Mouse (Mus musculus) ES-Bruce4 (cell line): ENCODE results near the gene Slc7a8. TPM values are rescaled to one million over a fixed set of nuclear protein-coding genes. Genes with fewer than 3 reads are reported as not detected.
"Not testable (repeated sequence)": the region's sequence is repeated elsewhere in the genome, so short reads cannot be mapped to it uniquely, and the experiment has no call there.

Experiments
- H3K27ac ChIP-seq: 2 replicates; pipeline ENCODE4 v1.5.1; 2012; ENCODE audit warnings: low read length, inconsistent platforms; ENCODE audit not compliant: insufficient read depth
- H3K27me3 ChIP-seq: 2 replicates; pipeline ENCODE4 v1.6.1; 2012; ENCODE audit warnings: mild to moderate bottlenecking, low read length, inconsistent platforms; ENCODE audit not compliant: control insufficient read depth, poor library complexity, insufficient read depth, severe bottlenecking
- H3K36me3 ChIP-seq: 2 replicates; pipeline ENCODE4 v1.6.1; 2012; ENCODE audit warnings: inconsistent platforms, mild to moderate bottlenecking, low read length, moderate library complexity; ENCODE audit not compliant: control insufficient read depth, poor library complexity, insufficient read depth, severe bottlenecking
- H3K4me1 ChIP-seq: one replicate; pipeline ENCODE4 v1.8.1; 2011; ENCODE audit warnings: low read length; ENCODE audit not compliant: control insufficient read depth, insufficient read depth
- H3K4me3 ChIP-seq: 2 replicates; pipeline ENCODE4 v1.5.1; 2011; ENCODE audit warnings: low read depth, mild to moderate bottlenecking, low read length
- H3K9ac ChIP-seq: 2 replicates; pipeline ENCODE4 v1.6.1; 2012; ENCODE audit warnings: low read depth, mild to moderate bottlenecking, inconsistent platforms; ENCODE audit not compliant: poor library complexity, severe bottlenecking
- H3K9me3 ChIP-seq: replicated peaks from 2 replicates; pipeline ENCODE4 v1.6.1; 2012; ENCODE audit warnings: mild to moderate bottlenecking, low read length, inconsistent platforms; ENCODE audit not compliant: control insufficient read depth, poor library complexity, insufficient read depth, severe bottlenecking
- CTCF ChIP-seq: IDR thresholded peaks from one replicate; pipeline ENCODE4 v1.8.1; 2011; ENCODE audit warnings: low read depth, low read length
- EP300 ChIP-seq: IDR thresholded peaks from 2 replicates; pipeline ENCODE4 v1.6.1; 2011; ENCODE audit warnings: low read depth, low read length; ENCODE audit not compliant: insufficient read depth
- POLR2A ChIP-seq: IDR thresholded peaks from one replicate; pipeline ENCODE4 v1.8.1; 2011; ENCODE audit warnings: low read length; ENCODE audit not compliant: insufficient read depth
- polyA plus RNA-seq: library from polyadenylated mRNA; stranded (reverse); fragments of >200 nt; gene quantifications from 2 replicates; pipeline ENCODE4 v1.2.4, GENCODE M21; 2011; ENCODE audit warnings: low read depth; ENCODE audit not compliant: missing spikeins, insufficient read depth, insufficient read length

Gene Slc7a8
- polyA plus RNA-seq, 1 experiment, result 2.0 TPM

DNA sequence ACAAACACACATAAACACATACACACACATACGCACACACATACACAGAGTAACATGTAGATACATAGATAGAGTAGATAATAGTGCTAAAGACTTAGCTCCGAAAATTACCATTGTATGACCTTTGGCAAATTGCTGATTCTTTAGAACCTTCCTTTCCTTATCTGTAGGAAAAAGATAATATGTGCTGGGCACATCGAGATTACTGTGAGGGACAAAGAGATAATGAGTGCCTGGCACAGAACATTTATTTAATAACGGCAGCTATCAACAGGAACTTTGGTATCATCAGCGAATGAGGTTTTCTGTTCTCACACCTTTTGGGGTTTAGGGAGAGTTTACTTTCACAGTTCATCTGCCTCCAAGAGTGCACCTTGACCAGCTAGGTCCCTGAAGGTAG, 5.0 kb downstream of the Slc7a8 start:
- H3K4me1 ChIP-seq, result no peaks in the 10 kb centered on the region
- H3K36me3 ChIP-seq, result no peaks in the 10 kb centered on the region
- no peaks in the 10 kb centered on the region for H3K9me3 ChIP-seq
- TF ChIP-seq POLR2A, result no peak
- no peak overlapping the region for H3K4me3 ChIP-seq
- no peak overlapping the region for H3K27ac ChIP-seq
- H3K9ac ChIP-seq, result no peak overlapping the region
- H3K27me3 ChIP-seq, result 0 out of 2 replicates have a peak, but pooled peaks cover 4% of the 10 kb centered on the region

DNA sequence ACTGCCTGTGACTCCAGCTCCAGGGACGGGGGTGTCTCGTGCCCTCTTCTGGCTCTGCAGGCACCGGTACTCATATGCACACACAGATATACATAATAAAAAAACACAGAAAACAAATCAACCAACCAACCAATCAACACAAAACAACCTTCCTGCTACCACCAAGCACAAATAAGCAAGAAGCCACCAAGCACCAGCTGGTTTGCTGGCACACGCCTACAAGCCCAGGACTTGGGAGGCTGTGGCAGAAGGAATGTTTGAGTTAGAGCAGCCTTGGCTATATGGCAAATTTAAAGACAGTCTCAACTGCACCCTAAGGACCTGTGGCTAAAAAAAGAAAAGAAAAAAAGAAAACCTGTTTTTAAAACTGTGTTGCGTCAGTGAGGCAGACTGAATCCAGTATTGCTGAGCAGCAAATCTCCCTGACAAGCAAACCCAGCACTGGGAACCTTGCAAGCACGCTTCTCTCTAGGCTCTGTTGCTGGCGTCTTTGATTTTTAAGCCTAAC, 6.2 kb downstream of the Slc7a8 start:
- Histone ChIP-seq H3K27ac (no peak overlapping the region), H3K9me3 (no peaks in the 10 kb centered on the region), H3K9ac (no peak overlapping the region), H3K4me1 (no peaks in the 10 kb centered on the region), H3K36me3 (no peaks in the 10 kb centered on the region), H3K27me3 (0 out of 2 replicates have a peak, but pooled peaks cover 4% of the 10 kb centered on the region), H3K4me3 (no peak overlapping the region)
- TF ChIP-seq POLR2A (no peak), EP300 (no peak), CTCF (no peak)

DNA sequence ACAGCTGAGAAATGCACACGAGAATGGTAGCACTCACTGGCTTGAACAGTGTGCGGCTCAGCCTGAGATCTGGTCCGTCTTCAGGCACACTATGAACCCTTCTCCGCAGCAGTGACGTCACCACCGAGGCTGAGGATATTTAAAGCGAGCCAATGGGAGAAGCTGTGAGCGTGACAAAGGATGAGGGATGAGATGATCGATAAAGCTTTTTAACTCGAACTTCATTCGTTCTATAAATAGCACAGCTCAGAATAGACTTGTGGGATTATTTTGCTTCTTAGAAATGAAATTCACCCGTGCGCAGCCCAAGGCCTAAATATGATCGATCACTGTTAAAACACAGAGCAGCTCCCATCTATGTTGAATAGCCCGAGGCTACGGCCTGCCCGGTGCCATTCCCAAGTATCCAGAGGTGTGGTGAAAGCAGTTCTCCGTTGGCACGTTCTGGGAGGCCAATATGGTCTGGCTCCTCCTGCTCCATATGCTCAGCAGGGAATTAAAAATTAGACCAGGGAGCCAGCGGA, 9.4 kb downstream of the Slc7a8 start:
- Histone ChIP-seq H3K27ac (no peak overlapping the region), H3K27me3 (no peaks in the 10 kb centered on the region), H3K4me1 (no peaks in the 10 kb centered on the region), H3K4me3 (no peak overlapping the region), H3K9me3 (no peaks in the 10 kb centered on the region), H3K9ac (no peak overlapping the region), H3K36me3 (no peaks in the 10 kb centered on the region)
- TF ChIP-seq CTCF (no peak), POLR2A (no peak), EP300 (no peak)

DNA sequence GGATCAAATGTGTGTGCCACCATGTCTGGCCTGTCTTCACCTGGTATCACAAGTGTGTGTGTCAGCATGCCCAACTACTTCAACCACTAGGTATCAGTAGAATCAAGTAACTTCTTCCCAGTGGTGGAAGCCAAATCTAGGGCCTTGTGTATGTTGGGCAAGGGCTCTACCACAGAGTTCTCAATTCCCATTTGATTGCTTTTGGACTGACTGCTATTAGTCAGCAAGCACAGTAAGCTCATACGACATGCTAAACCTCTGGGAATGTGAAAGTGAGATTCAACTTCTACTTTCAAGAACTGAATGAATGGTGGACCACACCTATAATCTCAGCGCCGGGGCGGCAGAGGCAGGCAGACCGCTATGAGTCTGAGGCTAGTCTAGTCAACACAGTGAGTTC, 11.4 kb downstream of the Slc7a8 start:
- Histone ChIP-seq H3K4me1 (no peaks in the 10 kb centered on the region), H3K36me3 (no peaks in the 10 kb centered on the region), H3K27ac (no peak overlapping the region), H3K4me3 (no peak overlapping the region), H3K9ac (no peak overlapping the region), H3K27me3 (no peaks in the 10 kb centered on the region), H3K9me3 (no peaks in the 10 kb centered on the region)
- TF ChIP-seq POLR2A (no peak), CTCF (no peak), EP300 (no peak)

DNA sequence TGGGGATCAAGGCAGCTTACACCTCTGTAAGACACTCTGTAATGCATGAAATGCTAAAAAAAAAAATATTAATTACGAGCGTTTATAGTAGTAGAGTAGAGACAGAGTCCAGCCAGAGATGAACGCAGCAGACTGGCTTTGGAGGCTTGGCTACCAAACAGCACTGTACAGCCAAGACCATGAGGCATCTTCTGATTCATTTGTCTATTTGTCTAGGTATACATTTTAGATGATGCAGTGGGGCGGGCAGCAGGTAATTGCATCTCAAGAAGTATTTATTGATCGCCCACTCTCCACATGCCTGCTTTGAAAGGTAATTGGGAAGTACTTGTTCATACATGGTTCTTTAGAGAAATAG, 12.7 kb downstream of the Slc7a8 start:
- Histone ChIP-seq H3K9me3 (no peaks in the 10 kb centered on the region), H3K27me3 (no peaks in the 10 kb centered on the region), H3K9ac (no peak overlapping the region), H3K4me1 (no peaks in the 10 kb centered on the region), H3K27ac (no peak overlapping the region), H3K36me3 (no peaks in the 10 kb centered on the region), H3K4me3 (no peak overlapping the region)
- TF ChIP-seq CTCF, result no peak
- no peak for TF ChIP-seq EP300
- TF ChIP-seq POLR2A, result no peak

DNA sequence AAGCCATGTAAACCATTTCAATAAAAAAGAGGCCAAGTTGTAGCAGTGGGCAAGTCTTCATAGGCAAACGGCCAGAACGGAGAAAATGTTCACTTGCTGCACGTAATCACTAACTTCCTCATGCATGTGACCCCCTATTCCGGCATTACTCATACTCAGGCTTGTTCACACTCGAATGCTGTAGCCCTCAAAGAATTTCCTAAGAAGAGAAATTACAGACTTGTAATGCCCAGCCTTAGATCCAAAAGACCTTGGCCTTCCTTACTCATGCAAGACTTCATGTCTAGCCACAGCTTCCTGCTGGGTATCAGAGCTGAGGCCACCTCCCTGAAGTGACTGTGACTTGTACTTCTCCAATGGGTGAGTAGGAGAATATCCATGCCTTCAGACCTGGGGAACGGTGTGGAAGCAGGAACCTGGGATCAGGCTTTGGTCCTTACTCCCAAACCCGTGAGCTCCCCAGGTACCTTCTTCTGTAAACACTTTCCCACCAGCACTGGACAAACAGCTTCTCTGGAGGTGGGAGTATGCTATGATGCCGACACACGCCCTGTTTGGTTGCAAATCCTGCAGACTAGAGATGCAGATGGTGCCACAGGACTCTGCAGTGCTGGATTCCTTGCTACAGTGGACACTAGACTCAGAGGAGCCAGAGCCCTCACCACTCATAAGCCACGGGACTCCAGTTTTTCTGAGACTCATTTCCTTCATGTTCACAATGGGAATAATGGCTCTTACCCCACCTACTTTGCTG, 13.3 kb downstream of the Slc7a8 start:
- Histone ChIP-seq H3K9me3 (no peaks in the 10 kb centered on the region), H3K9ac (no peak overlapping the region), H3K4me3 (no peak overlapping the region), H3K27me3 (no peaks in the 10 kb centered on the region), H3K4me1 (no peaks in the 10 kb centered on the region), H3K27ac (no peak overlapping the region), H3K36me3 (no peaks in the 10 kb centered on the region)
- TF ChIP-seq EP300, result no peak
- no peak for TF ChIP-seq CTCF
- TF ChIP-seq POLR2A, result no peak

DNA sequence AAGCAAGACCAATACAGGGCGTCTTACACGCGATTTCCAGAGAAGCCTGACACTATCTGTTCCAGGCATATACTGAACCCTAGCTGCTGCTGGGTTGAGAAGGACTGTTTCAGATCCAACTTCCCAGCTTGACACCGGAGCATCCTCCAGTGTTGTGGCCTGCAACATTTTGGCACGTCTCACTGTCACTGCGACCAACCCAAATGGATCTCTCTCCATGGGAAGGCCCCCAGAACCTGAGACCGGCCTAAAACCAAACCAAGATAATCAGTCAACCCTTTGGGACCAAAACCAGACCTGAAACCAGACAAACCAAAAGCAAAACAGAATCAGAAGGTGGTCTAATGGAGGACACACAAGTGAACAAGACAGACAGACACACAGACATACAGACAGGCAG, 14.8 kb downstream of the Slc7a8 start:
- H3K36me3 ChIP-seq, H3K27me3 ChIP-seq, H3K4me1 ChIP-seq, H3K9ac ChIP-seq, H3K4me3 ChIP-seq, H3K9me3 ChIP-seq, H3K27ac ChIP-seq: not testable (repeated sequence)
